Mouse (Mus musculus): ENCODE data around the gene Kdm2a. TPM values are rescaled to one million over a fixed set of nuclear protein-coding genes. Genes with fewer than 3 reads are reported as not detected.
A peak's percentile ranks its signal among the peaks of the same experiment; 100 is the strongest.

Gene Kdm2a
- polyA plus RNA-seq, 1 experiment from 2014 or later, result 32.8 TPM

GRCm38 (mm10) chr19:4300271-4300704 lies 97.8 kb downstream of the Kdm2a start:
- Histone ChIP-seq H3K4me3 (replicated peaks; ENCODE audit: low read depth, low read length) (no peak overlapping the region), H3K27me3 (ENCODE audit: insufficient read depth, low read length) (no peaks in the 10 kb centered on the region), H3K36me3 (ENCODE audit: insufficient read depth, low read length) (no peaks in the 10 kb centered on the region), H3K4me1 (replicated peaks; ENCODE audit: insufficient read depth, low read length) (peaks cover 52% of the 10 kb centered on the region), H3K4me2 (ENCODE audit: low read length) (no peak overlapping the region), H3K27ac (peak overlapping the region; percentile 31), H3K9ac (ENCODE audit: low read depth, low read length) (0 out of 2 replicates have a peak overlapping the region, but pooled peaks have one; percentile 35), H3K9me3 (replicated peaks; ENCODE audit: low read length) (no peaks in the 10 kb centered on the region)
- DNase-seq (ENCODE audit: low spot score) (no peak), ATAC-seq (replicated peaks; ENCODE audit: low FRiP score, low read depth) (no peak)
- no peak for TF ChIP-seq CTCF (IDR thresholded peaks at IDR 0.05; ENCODE audit: low read depth)
- 49% methylated on average over 7 of the region's 7 CpGs for WGBS

- Histone ChIP-seq H3K4me3 (replicated peaks; ENCODE audit: low read depth, low read length) (no peak overlapping the region), H3K36me3 (ENCODE audit: insufficient read depth, low read length) (no peaks in the 10 kb centered on the region), H3K4me2 (ENCODE audit: low read length) (no peak overlapping the region), H3K27me3 (ENCODE audit: insufficient read depth, low read length) (no peaks in the 10 kb centered on the region), H3K4me1 (replicated peaks; ENCODE audit: insufficient read depth, low read length) (peaks cover 48% of the 10 kb centered on the region), H3K27ac (peak overlapping the region; percentile 31; the same call in 1 of the 2 replicates), H3K9me3 (replicated peaks; ENCODE audit: low read length) (no peaks in the 10 kb centered on the region), H3K9ac (ENCODE audit: low read depth, low read length) (no peak overlapping the region)
- no peak for TF ChIP-seq CTCF (IDR thresholded peaks at IDR 0.05; ENCODE audit: low read depth)
- ATAC-seq (replicated peaks; ENCODE audit: low FRiP score, low read depth) (no peak), DNase-seq (ENCODE audit: low spot score) (no peak)
- 70% methylated on average over 6 of the region's 6 CpGs for WGBS
Measured at GRCm38 (mm10) chr19:4299574-4300270, 98.4 kb downstream of the Kdm2a start.

- Histone ChIP-seq H3K9me3 (replicated peaks; ENCODE audit: low read length) (no peaks in the 10 kb centered on the region), H3K27ac (no peak overlapping the region), H3K36me3 (ENCODE audit: insufficient read depth, low read length) (no peaks in the 10 kb centered on the region), H3K4me1 (replicated peaks; ENCODE audit: insufficient read depth, low read length) (peaks cover 42% of the 10 kb centered on the region), H3K4me3 (replicated peaks; ENCODE audit: low read depth, low read length) (no peak overlapping the region), H3K9ac (ENCODE audit: low read depth, low read length) (no peak overlapping the region), H3K4me2 (ENCODE audit: low read length) (no peak overlapping the region), H3K27me3 (ENCODE audit: insufficient read depth, low read length) (no peaks in the 10 kb centered on the region)
- WGBS, result 90% methylated on average over 7 of the region's 7 CpGs
- DNase-seq (ENCODE audit: low spot score) (no peak), ATAC-seq (replicated peaks; ENCODE audit: low FRiP score, low read depth) (no peak)
- TF ChIP-seq CTCF (IDR thresholded peaks at IDR 0.05; ENCODE audit: low read depth), result no peak
Measured at GRCm38 (mm10) chr19:4299126-4299525, 99.0 kb downstream of the Kdm2a start.

- H3K27me3 ChIP-seq (ENCODE audit: insufficient read depth, low read length), result no peaks in the 10 kb centered on the region
- H3K9me3 ChIP-seq (replicated peaks; ENCODE audit: low read length), result no peaks in the 10 kb centered on the region
- ATAC-seq (replicated peaks; ENCODE audit: low FRiP score, low read depth) (no peak), DNase-seq (ENCODE audit: low spot score) (no peak)
- H3K4me1 ChIP-seq (replicated peaks; ENCODE audit: insufficient read depth, low read length), result peaks cover 36% of the 10 kb centered on the region
- H3K4me3 ChIP-seq (replicated peaks; ENCODE audit: low read depth, low read length), result no peak overlapping the region
- H3K9ac ChIP-seq (ENCODE audit: low read depth, low read length), result no peak overlapping the region
- WGBS, result 87% methylated on average over 17 of the region's 17 CpGs
- no peak overlapping the region for H3K4me2 ChIP-seq (ENCODE audit: low read length)
- no peak for TF ChIP-seq CTCF (IDR thresholded peaks at IDR 0.05; ENCODE audit: low read depth)
- H3K27ac ChIP-seq, result no peak overlapping the region
- no peaks in the 10 kb centered on the region for H3K36me3 ChIP-seq (ENCODE audit: insufficient read depth, low read length)
Measured at GRCm38 (mm10) chr19:4298322-4299121, 99.6 kb downstream of the Kdm2a start.

- WGBS, result 83% methylated on average over 5 of the region's 5 CpGs
- H3K4me2 ChIP-seq (ENCODE audit: low read length), result no peak overlapping the region
- H3K4me1 ChIP-seq (replicated peaks; ENCODE audit: insufficient read depth, low read length), result peaks cover 29% of the 10 kb centered on the region
- ATAC-seq (replicated peaks; ENCODE audit: low FRiP score, low read depth) (no peak), DNase-seq (ENCODE audit: low spot score) (no peak)
- TF ChIP-seq CTCF (IDR thresholded peaks at IDR 0.05; ENCODE audit: low read depth), result peak; percentile 13; the same call in 1 of the 2 replicates
- no peak overlapping the region for H3K9ac ChIP-seq (ENCODE audit: low read depth, low read length)
- H3K9me3 ChIP-seq (replicated peaks; ENCODE audit: low read length), result no peaks in the 10 kb centered on the region
- H3K27me3 ChIP-seq (ENCODE audit: insufficient read depth, low read length), result no peaks in the 10 kb centered on the region
- H3K36me3 ChIP-seq (ENCODE audit: insufficient read depth, low read length), result peaks cover 3% of the 10 kb centered on the region; the same call in 1 of the 2 replicates
- no peak overlapping the region for H3K4me3 ChIP-seq (replicated peaks; ENCODE audit: low read depth, low read length)
- no peak overlapping the region for H3K27ac ChIP-seq
Measured at GRCm38 (mm10) chr19:4297851-4298250, 100.2 kb downstream of the Kdm2a start.

GRCm38 (mm10) chr19:4296611-4297010 lies 101.5 kb downstream of the Kdm2a start:
- H3K9me3 ChIP-seq (replicated peaks; ENCODE audit: low read length), result no peaks in the 10 kb centered on the region
- ATAC-seq (replicated peaks; ENCODE audit: low FRiP score, low read depth), result no peak
- H3K9ac ChIP-seq (ENCODE audit: low read depth, low read length), result no peak overlapping the region
- peaks cover 15% of the 10 kb centered on the region for H3K36me3 ChIP-seq (ENCODE audit: insufficient read depth, low read length)
- no peak for DNase-seq (ENCODE audit: low spot score)
- H3K27me3 ChIP-seq (ENCODE audit: insufficient read depth, low read length), result no peaks in the 10 kb centered on the region
- H3K27ac ChIP-seq, result no peak overlapping the region
- H3K4me1 ChIP-seq (replicated peaks; ENCODE audit: insufficient read depth, low read length), result peaks cover 17% of the 10 kb centered on the region
- no peak for TF ChIP-seq CTCF (IDR thresholded peaks at IDR 0.05; ENCODE audit: low read depth)
- H3K4me3 ChIP-seq (replicated peaks; ENCODE audit: low read depth, low read length), result no peak overlapping the region
- H3K4me2 ChIP-seq (ENCODE audit: low read length), result no peak overlapping the region
- WGBS, result 79% methylated on average over 2 of the region's 2 CpGs

Measured in kidney, postnatal 0 days (tissue).